Mouse (Mus musculus): ENCODE data around the gene Cpne4. TPM values are rescaled to one million over a fixed set of nuclear protein-coding genes. Genes with fewer than 3 reads are reported as not detected.

Gene Cpne4
- polyA plus RNA-seq, 1 experiment, result 0.08 TPM

GRCm38 (mm10) chr9:104872586-104872985 is 325.5 kb downstream of the Cpne4 start:
- DNase-seq (ENCODE audit: low read depth), result no peak

GRCm38 (mm10) chr9:104874157-104874556 is 327.1 kb downstream of the Cpne4 start:
- no peak for DNase-seq (ENCODE audit: low read depth)

- no peak for DNase-seq (ENCODE audit: low read depth)
Observed at GRCm38 (mm10) chr9:104877014-104877413, 329.9 kb downstream of the Cpne4 start.

GRCm38 (mm10) chr9:104878558-104878957 is 331.5 kb downstream of the Cpne4 start:
- DNase-seq (ENCODE audit: low read depth), result no peak

- DNase-seq (ENCODE audit: low read depth), result no peak
Observed at GRCm38 (mm10) chr9:104890517-104890916, 343.4 kb downstream of the Cpne4 start.

GRCm38 (mm10) chr9:104895360-104895759 is 348.3 kb downstream of the Cpne4 start:
- DNase-seq (ENCODE audit: low read depth), result no peak

- no peak for DNase-seq (ENCODE audit: low read depth)
Observed at GRCm38 (mm10) chr9:104901118-104901517, 354.0 kb downstream of the Cpne4 start.

GRCm38 (mm10) chr9:104901827-104902226 is 354.7 kb downstream of the Cpne4 start:
- no peak for DNase-seq (ENCODE audit: low read depth)

- DNase-seq (ENCODE audit: low read depth), result no peak
Observed at GRCm38 (mm10) chr9:104912686-104913085, 365.6 kb downstream of the Cpne4 start.

GRCm38 (mm10) chr9:104913327-104913726 is 366.2 kb downstream of the Cpne4 start:
- no peak for DNase-seq (ENCODE audit: low read depth)

- DNase-seq (ENCODE audit: low read depth), result no peak
Observed at GRCm38 (mm10) chr9:104921197-104921596, 374.1 kb downstream of the Cpne4 start.

- no peak for DNase-seq (ENCODE audit: low read depth)
Observed at GRCm38 (mm10) chr9:104922051-104922450, 375.0 kb downstream of the Cpne4 start.

GRCm38 (mm10) chr9:104928806-104929205 is 381.7 kb downstream of the Cpne4 start:
- no peak for DNase-seq (ENCODE audit: low read depth)

- no peak for DNase-seq (ENCODE audit: low read depth)
Observed at GRCm38 (mm10) chr9:104940389-104940788, 393.3 kb downstream of the Cpne4 start.

- no peak for DNase-seq (ENCODE audit: low read depth)
Observed at GRCm38 (mm10) chr9:104950551-104950950, 403.5 kb downstream of the Cpne4 start.

- DNase-seq (ENCODE audit: low read depth), result no peak
Observed at GRCm38 (mm10) chr9:104952176-104952575, 405.1 kb downstream of the Cpne4 start.

GRCm38 (mm10) chr9:104972828-104973227 is 425.7 kb downstream of the Cpne4 start:
- no peak for DNase-seq (ENCODE audit: low read depth)

GRCm38 (mm10) chr9:104981934-104982548 is 435.0 kb downstream of the Cpne4 start:
- no peak for DNase-seq (ENCODE audit: low read depth)

- DNase-seq (ENCODE audit: low read depth), result no peak
Observed at GRCm38 (mm10) chr9:104998225-104998624, 451.1 kb downstream of the Cpne4 start.

GRCm38 (mm10) chr9:105010721-105011120 is 463.6 kb downstream of the Cpne4 start:
- DNase-seq (ENCODE audit: low read depth), result no peak

GRCm38 (mm10) chr9:105018186-105018585 is 471.1 kb downstream of the Cpne4 start:
- DNase-seq (ENCODE audit: low read depth), result no peak

GRCm38 (mm10) chr9:105028311-105028710 is 481.2 kb downstream of the Cpne4 start:
- DNase-seq (ENCODE audit: low read depth), result no peak

GRCm38 (mm10) chr9:105032572-105032971 is 485.5 kb downstream of the Cpne4 start:
- no peak for DNase-seq (ENCODE audit: low read depth)

GRCm38 (mm10) chr9:105033641-105034040 is 486.6 kb downstream of the Cpne4 start:
- DNase-seq (ENCODE audit: low read depth), result no peak

All from gonadal fat pad, adult 2 months (tissue).